Mouse (Mus musculus): Measurements from ENCODE around the gene Col19a1.
"Not testable (repeated sequence)": the region's sequence is repeated elsewhere in the genome, so short reads cannot be mapped to it uniquely, and the experiment has no call there.

The Col19a1 gene

GRCm38 (mm10) chr1:24587141-24587541, at the start of gene Col19a1:
Gene Col19a1 (minus strand): TSS chr1:24587472.
- peak; percentile 74 for DNase-seq

- peak; percentile 29 for DNase-seq
These were observed 46.4 kb upstream of the Col19a1 start for GRCm38 (mm10) chr1:24633553-24634132.

- not testable (repeated sequence) for DNase-seq
These were observed 25.3 kb upstream of the Col19a1 start for GRCm38 (mm10) chr1:24612556-24612955.

GRCm38 (mm10) chr1:24595096-24595495, 7.8 kb upstream of the Col19a1 start:
- no peak for DNase-seq

GRCm38 (mm10) chr1:24586370-24587140, 717 bp downstream of the Col19a1 start:
- DNase-seq: peak; percentile 48

- no peak for DNase-seq
These were observed 14.7 kb downstream of the Col19a1 start for GRCm38 (mm10) chr1:24572602-24573001.

- peak; percentile 33 for DNase-seq
These were observed 23.2 kb downstream of the Col19a1 start for GRCm38 (mm10) chr1:24564113-24564512.

GRCm38 (mm10) chr1:24558005-24558404, 29.3 kb downstream of the Col19a1 start:
- DNase-seq: no peak

GRCm38 (mm10) chr1:24553462-24553861, 33.8 kb downstream of the Col19a1 start:
- DNase-seq: no peak

- DNase-seq: peak; percentile 70
These were observed 36.6 kb downstream of the Col19a1 start for GRCm38 (mm10) chr1:24550560-24551280.

- DNase-seq: no peak
These were observed 37.2 kb downstream of the Col19a1 start for GRCm38 (mm10) chr1:24550031-24550430.

- DNase-seq: no peak
These were observed 38.2 kb downstream of the Col19a1 start for GRCm38 (mm10) chr1:24549050-24549449.

- DNase-seq: no peak
These were observed 39.7 kb downstream of the Col19a1 start for GRCm38 (mm10) chr1:24547574-24547973.

- DNase-seq: no peak
These were observed 47.4 kb downstream of the Col19a1 start for GRCm38 (mm10) chr1:24539852-24540251.

GRCm38 (mm10) chr1:24527194-24527593, 60.1 kb downstream of the Col19a1 start:
- no peak for DNase-seq

GRCm38 (mm10) chr1:24517462-24517861, 69.8 kb downstream of the Col19a1 start:
- DNase-seq: no peak

- peak; percentile 76 for DNase-seq
These were observed 71.9 kb downstream of the Col19a1 start for GRCm38 (mm10) chr1:24515341-24515740.

- no peak for DNase-seq
These were observed 75.7 kb downstream of the Col19a1 start for GRCm38 (mm10) chr1:24511536-24511935.

GRCm38 (mm10) chr1:24495400-24495799, 91.9 kb downstream of the Col19a1 start:
- no peak for DNase-seq

GRCm38 (mm10) chr1:24484161-24484560, 103.1 kb downstream of the Col19a1 start:
- DNase-seq: no peak

GRCm38 (mm10) chr1:24471096-24471710, 116.1 kb downstream of the Col19a1 start:
- no peak for DNase-seq

GRCm38 (mm10) chr1:24470633-24471032, 116.6 kb downstream of the Col19a1 start:
- DNase-seq: no peak

GRCm38 (mm10) chr1:24461305-24461887, 125.9 kb downstream of the Col19a1 start:
- no peak for DNase-seq

Data from cerebellum, adult 11-12 months (tissue).